Mouse (Mus musculus) myocyte (in vitro differentiated cells): Measurements from ENCODE around the gene Map3k3.

Experiments used
- CEBPB ChIP-seq: IDR thresholded peaks from 2 replicates; pipeline ENCODE4 v1.6.1; 2011; ENCODE audit warnings: mild to moderate bottlenecking, moderate library complexity; ENCODE audit not compliant: poor library complexity, insufficient read depth, severe bottlenecking
- E2F4 ChIP-seq: IDR thresholded peaks from one replicate; pipeline ENCODE4 v1.6.1; 2011; ENCODE audit warnings: mild to moderate bottlenecking, control low read depth, moderate library complexity; ENCODE audit not compliant: insufficient read depth
- MAX ChIP-seq: IDR thresholded peaks from one replicate; pipeline ENCODE4 v1.6.1; 2011; ENCODE audit warnings: low read depth, mild to moderate bottlenecking, control low read depth
- MYOD1 ChIP-seq, 3 experiments: IDR thresholded peaks; one replicate each; pipeline ENCODE4 v1.6.1; 2011; ENCODE audit warnings: control low read depth in 2 of 3, low read depth in 2 of 3, mild to moderate bottlenecking in 2 of 3, moderate library complexity in 1 of 3; ENCODE audit not compliant: insufficient read length in 2 of 3, control insufficient read depth in 1 of 3
- MYOG ChIP-seq, 3 experiments: IDR thresholded peaks; one replicate each; pipeline ENCODE4 v1.6.1; 2011; ENCODE audit warnings: control low read depth in 2 of 3, low read depth in 2 of 3, mild to moderate bottlenecking in 2 of 3; ENCODE audit not compliant: insufficient read length in 2 of 3, control insufficient read depth in 1 of 3, insufficient read depth in 1 of 3
- POLR2A ChIP-seq: IDR thresholded peaks from one replicate; pipeline ENCODE4 v1.6.1; 2011; ENCODE audit warnings: low read depth, mild to moderate bottlenecking, control low read depth, moderate library complexity; ENCODE audit not compliant: insufficient read length
- POLR2AphosphoS2 ChIP-seq: IDR thresholded peaks from one replicate; pipeline ENCODE4 v1.6.1; 2011; ENCODE audit warnings: low read depth, control low read depth; ENCODE audit not compliant: insufficient read length
- REST ChIP-seq: IDR thresholded peaks from one replicate; pipeline ENCODE4 v1.6.1; 2011; ENCODE audit warnings: mild to moderate bottlenecking, control low read depth, moderate library complexity; ENCODE audit not compliant: insufficient read depth, insufficient read length
- TCF12 ChIP-seq: IDR thresholded peaks from one replicate; pipeline ENCODE4 v1.6.1; 2011; ENCODE audit warnings: mild to moderate bottlenecking, control low read depth; ENCODE audit not compliant: poor library complexity, insufficient read depth, severe bottlenecking
- TCF3 ChIP-seq: IDR thresholded peaks from one replicate; pipeline ENCODE4 v1.6.1; 2011; ENCODE audit warnings: low read depth, control low read depth; ENCODE audit not compliant: insufficient read length
- USF1 ChIP-seq: IDR thresholded peaks from one replicate; pipeline ENCODE4 v1.6.1; 2011; ENCODE audit warnings: low read depth, mild to moderate bottlenecking, control low read depth, moderate library complexity

- TF ChIP-seq POLR2A (no peak), MAX (no peak), USF1 (no peak), MYOG (IDR thresholded peaks at IDR 0.05; ENCODE audit: control insufficient read depth in 1 of 3, insufficient read depth in 1 of 3, insufficient read length in 2 of 3, low read depth in 2 of 3) (no peak), POLR2AphosphoS2 (no peak), CEBPB (no peak), TCF12 (no peak), TCF3 (no peak), REST (no peak), MYOD1 (IDR thresholded peaks at IDR 0.05; ENCODE audit: control insufficient read depth in 1 of 3, insufficient read length in 2 of 3, low read depth in 2 of 3) (no peak), E2F4 (no peak)
Measured at GRCm38 (mm10) chr11:106102866-106103265, 18.5 kb downstream of the Map3k3 start.
